19 mouse cellular contexts compared by ENCODE assay signal in the genomic region with DNA sequence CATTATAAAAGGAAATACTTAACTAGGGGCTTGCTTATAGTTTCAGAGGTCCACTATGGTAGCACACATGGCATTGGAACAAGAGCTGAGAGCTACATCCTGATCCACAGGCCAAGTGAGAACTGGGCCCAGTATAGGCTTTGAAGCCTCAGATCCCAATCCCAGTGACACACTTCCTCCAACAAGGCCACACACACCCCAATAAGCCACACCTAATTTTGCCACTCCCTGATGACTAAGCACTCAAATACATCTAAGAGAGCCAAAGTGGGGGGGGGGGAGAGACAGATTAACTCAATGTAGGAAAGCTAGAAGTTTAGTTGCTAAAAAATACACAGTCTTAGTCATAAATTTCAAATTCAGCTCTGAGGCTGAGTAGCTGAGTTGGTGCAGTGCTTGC. TPM values are rescaled to one million over a fixed set of nuclear protein-coding genes. Genes with fewer than 3 reads are reported as not detected.
A peak's percentile ranks its signal among the peaks of the same experiment; 100 is the strongest.
DNase-seq lines count a peak whose midpoint lies in the region; ATAC-seq lines count a peak whose summit lies in the region.
"Had no signal": no experiment of that assay in that cellular context is flagged by ENCODE, and none has a peak within 500 bp of the region (broad histone marks: within the 10 kb centered on the region; RNA-seq: fewer than 3 reads in every experiment).

No protein-coding gene starts in this region.

- no peak overlapping the region for H3K4me3 ChIP-seq in intestine, embryonic 14.5 days (ENCODE audit: low read depth, low read length)
- H3K4me3 ChIP-seq in intestine, embryonic 15.5 days (replicated peaks) = no peak overlapping the region
- no peak overlapping the region for H3K4me3 ChIP-seq in liver, embryonic 12.5 days
- H3K4me3 ChIP-seq in stomach, embryonic 14.5 days (ENCODE audit: low read depth, low read length) = no peak overlapping the region
- H3K4me3 ChIP-seq: heart, embryonic 13.5 days; neural tube, embryonic 12.5 days had no signal

- DNase-seq in intestine, embryonic 14.5 days (ENCODE audit: low spot score) = no peak
- peak; percentile 44 for DNase-seq in MN1 (ENCODE audit: low spot score)
- DNase-seq in cerebellum, postnatal 25 days = no peak
- DNase-seq in frontal cortex, postnatal 36 days (ENCODE audit: low spot score in 2 of 2) = no peak
- DNase-seq in adrenal gland, postnatal 25 days = no peak
- DNase-seq: adrenal gland, postnatal 36 days; cerebellum, postnatal 14 days; gastrocnemius, postnatal 36 days; heart, postnatal 4 days; kidney, postnatal 10 days; lung, embryonic 14.5 days; right cerebral cortex, postnatal 25 days; thymus, adult 18-20 months had no signal

- H3K36me3 ChIP-seq in intestine, embryonic 14.5 days (ENCODE audit: control insufficient read depth, insufficient read depth, low read length) = peaks cover 94% of the 10 kb centered on the region
- peaks cover 33% of the 10 kb centered on the region for H3K36me3 ChIP-seq in intestine, embryonic 15.5 days
- peaks cover 91% of the 10 kb centered on the region for H3K36me3 ChIP-seq in liver, embryonic 12.5 days
- peaks cover 54% of the 10 kb centered on the region for H3K36me3 ChIP-seq in stomach, embryonic 14.5 days (ENCODE audit: control insufficient read depth, insufficient read depth, low read length)

- no peaks in the 10 kb centered on the region for H3K4me1 ChIP-seq in intestine, embryonic 14.5 days (replicated peaks; ENCODE audit: control insufficient read depth, insufficient read depth, low read length)
- H3K4me1 ChIP-seq in intestine, embryonic 15.5 days (replicated peaks) = no peaks in the 10 kb centered on the region
- peaks cover 14% of the 10 kb centered on the region for H3K4me1 ChIP-seq in liver, embryonic 12.5 days
- H3K4me1 ChIP-seq in stomach, embryonic 14.5 days (ENCODE audit: control insufficient read depth, insufficient read depth, low read length) = no peaks in the 10 kb centered on the region
- H3K4me1 ChIP-seq: heart, embryonic 13.5 days; neural tube, embryonic 12.5 days had no signal

- 0 out of 2 replicates have a peak, but pooled peaks have one; percentile 58 for ATAC-seq in intestine, embryonic 14.5 days (replicated peaks; ENCODE audit: low FRiP score, low TSS enrichment, low read depth)
- no peak for ATAC-seq in intestine, embryonic 15.5 days
- ATAC-seq in liver, embryonic 12.5 days = peak; percentile 79
- 0 out of 2 replicates have a peak, but pooled peaks have one; percentile 28 for ATAC-seq in stomach, embryonic 14.5 days (ENCODE audit: insufficient number of reproducible peaks, insufficient read depth, low FRiP score, low read depth)
- ATAC-seq: midbrain, embryonic 16.5 days had no signal

- no peak overlapping the region for H3K4me2 ChIP-seq in intestine, embryonic 14.5 days (ENCODE audit: low read length)
- no peak overlapping the region for H3K4me2 ChIP-seq in intestine, embryonic 15.5 days (replicated peaks)
- peak overlapping the region; percentile 21; the same call in 1 of the 2 replicates for H3K4me2 ChIP-seq in liver, embryonic 12.5 days
- H3K4me2 ChIP-seq in stomach, embryonic 14.5 days (replicated peaks; ENCODE audit: low read depth, low read length) = no peak overlapping the region
- H3K4me2 ChIP-seq: heart, embryonic 13.5 days; lung, embryonic 14.5 days; neural tube, embryonic 12.5 days had no signal

- H3K27ac ChIP-seq in intestine, embryonic 14.5 days (ENCODE audit: low read depth) = no peak overlapping the region
- H3K27ac ChIP-seq in intestine, embryonic 15.5 days = no peak overlapping the region
- peak overlapping the region; percentile 39; the same call in 1 of the 2 replicates for H3K27ac ChIP-seq in liver, embryonic 12.5 days
- no peak overlapping the region for H3K27ac ChIP-seq in stomach, embryonic 14.5 days (ENCODE audit: low read length)
- H3K27ac ChIP-seq: heart, embryonic 13.5 days; neural tube, embryonic 12.5 days had no signal

- H3K27me3 ChIP-seq in intestine, embryonic 14.5 days (replicated peaks; ENCODE audit: control insufficient read depth, insufficient read depth, low read length) = no peaks in the 10 kb centered on the region
- no peaks in the 10 kb centered on the region for H3K27me3 ChIP-seq in intestine, embryonic 15.5 days (replicated peaks)
- H3K27me3 ChIP-seq in liver, embryonic 12.5 days (replicated peaks) = no peaks in the 10 kb centered on the region
- H3K27me3 ChIP-seq in stomach, embryonic 14.5 days (ENCODE audit: control insufficient read depth, insufficient read depth, low read length) = no peaks in the 10 kb centered on the region
- H3K27me3 ChIP-seq: heart, embryonic 13.5 days; neural tube, embryonic 12.5 days had no signal

- no peaks in the 10 kb centered on the region for H3K9me3 ChIP-seq in intestine, embryonic 14.5 days (ENCODE audit: control insufficient read depth, low read length)
- H3K9me3 ChIP-seq in intestine, embryonic 15.5 days = no peaks in the 10 kb centered on the region
- no peaks in the 10 kb centered on the region for H3K9me3 ChIP-seq in liver, embryonic 12.5 days (replicated peaks)
- no peaks in the 10 kb centered on the region for H3K9me3 ChIP-seq in stomach, embryonic 14.5 days (ENCODE audit: control insufficient read depth, low read depth, low read length)
- H3K9me3 ChIP-seq: heart, embryonic 13.5 days; neural tube, embryonic 12.5 days had no signal

- H3K9ac ChIP-seq in intestine, embryonic 14.5 days (ENCODE audit: low read length) = no peak overlapping the region
- H3K9ac ChIP-seq in intestine, embryonic 15.5 days = no peak overlapping the region
- H3K9ac ChIP-seq in liver, embryonic 12.5 days = no peak overlapping the region
- H3K9ac ChIP-seq in stomach, embryonic 14.5 days (replicated peaks; ENCODE audit: low read depth, low read length) = no peak overlapping the region
- H3K9ac ChIP-seq: heart, embryonic 13.5 days; lung, embryonic 14.5 days; neural tube, embryonic 12.5 days had no signal

RNA-seq across cellular contexts. Expression of a gene that starts 10.2 kb away (rescaled TPM):
- 209 and 237 TPM in 2 replicates for polyA plus RNA-seq in intestine, embryonic 14.5 days (2014; fragmentation: Nextera tagmentation; extraction: Ambion mirVana)
- 184 and 192 TPM in 2 replicates for polyA plus RNA-seq in intestine, embryonic 15.5 days (2015; fragmentation: Nextera tagmentation; extraction: Ambion mirVana)
- 110 and 112 TPM in 2 replicates for polyA plus RNA-seq in liver, embryonic 12.5 days (2016; fragmentation: Nextera tagmentation; extraction: Ambion mirVana)
- 246 and 260 TPM in 2 replicates for polyA plus RNA-seq in stomach, embryonic 14.5 days (2014; fragmentation: Nextera tagmentation; extraction: Ambion mirVana)
- total RNA-seq in adrenal gland, postnatal 25 days (2021) = 181 and 195 TPM in 2 replicates

RNA-seq across cellular contexts. Expression of a gene that starts 21.5 kb away (rescaled TPM):
- 226 and 229 TPM in 2 replicates for polyA plus RNA-seq in intestine, embryonic 14.5 days (2014; fragmentation: Nextera tagmentation; extraction: Ambion mirVana)
- 232 and 235 TPM in 2 replicates for polyA plus RNA-seq in intestine, embryonic 15.5 days (2015; fragmentation: Nextera tagmentation; extraction: Ambion mirVana)
- 137 and 147 TPM in 2 replicates for polyA plus RNA-seq in liver, embryonic 12.5 days (2016; fragmentation: Nextera tagmentation; extraction: Ambion mirVana)
- 145 and 152 TPM in 2 replicates for polyA plus RNA-seq in stomach, embryonic 14.5 days (2014; fragmentation: Nextera tagmentation; extraction: Ambion mirVana)
- total RNA-seq in adrenal gland, postnatal 25 days (2021) = 107 and 153 TPM in 2 replicates

RNA-seq across cellular contexts. Expression of a gene that starts 25.4 kb away (rescaled TPM):
- polyA plus RNA-seq in intestine, embryonic 14.5 days (2014; fragmentation: Nextera tagmentation; extraction: Ambion mirVana) = 32.8 and 40.6 TPM in 2 replicates
- polyA plus RNA-seq in intestine, embryonic 15.5 days (2015; fragmentation: Nextera tagmentation; extraction: Ambion mirVana) = 35.4 and 38.0 TPM in 2 replicates
- 38.9 and 41.5 TPM in 2 replicates for polyA plus RNA-seq in liver, embryonic 12.5 days (2016; fragmentation: Nextera tagmentation; extraction: Ambion mirVana)
- polyA plus RNA-seq in stomach, embryonic 14.5 days (2014; fragmentation: Nextera tagmentation; extraction: Ambion mirVana) = 27.3 and 27.5 TPM in 2 replicates
- total RNA-seq in adrenal gland, postnatal 25 days (2021) = 109 and 115 TPM in 2 replicates

RNA-seq across cellular contexts. Expression of a gene that starts 45.2 kb away (rescaled TPM):
- 19.1 and 19.6 TPM in 2 replicates for polyA plus RNA-seq in intestine, embryonic 14.5 days (2014; fragmentation: Nextera tagmentation; extraction: Ambion mirVana)
- polyA plus RNA-seq in intestine, embryonic 15.5 days (2015; fragmentation: Nextera tagmentation; extraction: Ambion mirVana) = 17.3 and 19.2 TPM in 2 replicates
- polyA plus RNA-seq in liver, embryonic 12.5 days (2016; fragmentation: Nextera tagmentation; extraction: Ambion mirVana) = 3.3 and 4.2 TPM in 2 replicates
- polyA plus RNA-seq in stomach, embryonic 14.5 days (2014; fragmentation: Nextera tagmentation; extraction: Ambion mirVana) = 16.5 and 17.2 TPM in 2 replicates
- total RNA-seq in adrenal gland, postnatal 25 days (2021) = 310 and 356 TPM in 2 replicates
